Mouse (Mus musculus) embryonic facial prominence, embryonic 10.5 days (tissue): ENCODE measurements around the gene Plcg1. TPM values are rescaled to one million over a fixed set of nuclear protein-coding genes. Genes with fewer than 3 reads are reported as not detected.

ENCODE experiments used
- DNase-seq: peaks from one replicate; pipeline ENCODE4 v3.0.0-alpha.2; 2017; ENCODE audit warnings: low spot score
- H3K27ac ChIP-seq: fragments of 300-500 bp; sonication (generic); replicated peaks from 2 replicates; pipeline ENCODE4 v1.5.1; 2016; ENCODE audit warnings: mild to moderate bottlenecking
- H3K27me3 ChIP-seq: fragments of 300-500 bp; sonication (generic); replicated peaks from 2 replicates; pipeline ENCODE4 v1.6.1; 2016; ENCODE audit warnings: low read depth, mild to moderate bottlenecking; ENCODE audit not compliant: poor library complexity, severe bottlenecking
- H3K36me3 ChIP-seq: fragments of 300-500 bp; sonication (generic); replicated peaks from 2 replicates; pipeline ENCODE4 v1.6.1; 2016; ENCODE audit warnings: mild to moderate bottlenecking, moderate library complexity
- H3K4me1 ChIP-seq: fragments of 300-500 bp; sonication (generic); 2 replicates; pipeline ENCODE4 v1.6.1; 2016
- H3K4me3 ChIP-seq: fragments of 300-500 bp; sonication (generic); 2 replicates; pipeline ENCODE4 v1.5.1; 2016; ENCODE audit warnings: mild to moderate bottlenecking, moderate library complexity
- H3K9me3 ChIP-seq: fragments of 300-500 bp; sonication (generic); 2 replicates; pipeline ENCODE4 v1.6.1; 2016; ENCODE audit warnings: mild to moderate bottlenecking
- whole genome bisulfite sequencing: fragments of 180-500 bp; shearing (Covaris S2); methylation state at CpG from one replicate; pipeline ENCODE4 v1.1.7; 2016; 5-methylcytosine and 5-hydroxymethylcytosine counted together
- polyA plus RNA-seq: library from polyadenylated mRNA; unstranded; fragments of >200 nt; fragmentation: Nextera tagmentation; extraction: Ambion mirVana; gene quantifications from 2 replicates; pipeline ENCODE4 v1.2.1, GENCODE M21; 2016

Gene Plcg1
- polyA plus RNA-seq, 1 experiment from 2014 or later: 81.8 TPM

GRCm38 (mm10) chr2:160789046-160789445 is 57.9 kb downstream of the Plcg1 start:
- H3K9me3 ChIP-seq: no peaks in the 10 kb centered on the region
- no peaks in the 10 kb centered on the region for H3K36me3 ChIP-seq
- no peak overlapping the region for H3K4me3 ChIP-seq
- 86% methylated on average over 1 of the region's 1 CpGs for WGBS
- no peaks in the 10 kb centered on the region for H3K27me3 ChIP-seq
- no peak for DNase-seq
- no peak overlapping the region for H3K27ac ChIP-seq
- H3K4me1 ChIP-seq: no peaks in the 10 kb centered on the region

- no peaks in the 10 kb centered on the region for H3K36me3 ChIP-seq
- H3K27ac ChIP-seq: no peak overlapping the region
- no peaks in the 10 kb centered on the region for H3K4me1 ChIP-seq
- H3K4me3 ChIP-seq: no peak overlapping the region
- no peak for DNase-seq
- no peaks in the 10 kb centered on the region for H3K27me3 ChIP-seq
- no peaks in the 10 kb centered on the region for H3K9me3 ChIP-seq
Measured at GRCm38 (mm10) chr2:160789741-160790140, 58.6 kb downstream of the Plcg1 start.

- no peak overlapping the region for H3K4me3 ChIP-seq
- H3K9me3 ChIP-seq: no peaks in the 10 kb centered on the region
- no peaks in the 10 kb centered on the region for H3K27me3 ChIP-seq
- 86% methylated on average over 2 of the region's 2 CpGs for WGBS
- DNase-seq: no peak
- H3K4me1 ChIP-seq: no peaks in the 10 kb centered on the region
- no peaks in the 10 kb centered on the region for H3K36me3 ChIP-seq
- no peak overlapping the region for H3K27ac ChIP-seq
Measured at GRCm38 (mm10) chr2:160793117-160793516, 62.0 kb downstream of the Plcg1 start.

GRCm38 (mm10) chr2:160796973-160797372 is 65.9 kb downstream of the Plcg1 start:
- DNase-seq: no peak
- 83% methylated on average over 2 of the region's 2 CpGs for WGBS
- Histone ChIP-seq H3K27me3 (no peaks in the 10 kb centered on the region), H3K27ac (no peak overlapping the region), H3K4me1 (no peaks in the 10 kb centered on the region), H3K9me3 (no peaks in the 10 kb centered on the region), H3K36me3 (no peaks in the 10 kb centered on the region), H3K4me3 (no peak overlapping the region)

GRCm38 (mm10) chr2:160798206-160798605 is 67.1 kb downstream of the Plcg1 start:
- H3K9me3 ChIP-seq: no peaks in the 10 kb centered on the region
- DNase-seq: no peak
- H3K36me3 ChIP-seq: no peaks in the 10 kb centered on the region
- H3K27me3 ChIP-seq: no peaks in the 10 kb centered on the region
- WGBS: 85% methylated on average over 1 of the region's 1 CpGs
- no peaks in the 10 kb centered on the region for H3K4me1 ChIP-seq
- no peak overlapping the region for H3K27ac ChIP-seq
- no peak overlapping the region for H3K4me3 ChIP-seq

GRCm38 (mm10) chr2:160800967-160801366 is 69.9 kb downstream of the Plcg1 start:
- Histone ChIP-seq H3K4me1 (peaks cover 4% of the 10 kb centered on the region; the same call in 1 of the 2 replicates), H3K27me3 (no peaks in the 10 kb centered on the region), H3K4me3 (no peak overlapping the region), H3K9me3 (no peaks in the 10 kb centered on the region), H3K27ac (no peak overlapping the region), H3K36me3 (no peaks in the 10 kb centered on the region)
- WGBS: 87% methylated on average over 1 of the region's 1 CpGs
- DNase-seq: no peak

- Histone ChIP-seq H3K4me1 (peaks cover 4% of the 10 kb centered on the region; the same call in 1 of the 2 replicates), H3K4me3 (no peak overlapping the region), H3K27me3 (no peaks in the 10 kb centered on the region), H3K9me3 (no peaks in the 10 kb centered on the region), H3K27ac (no peak overlapping the region), H3K36me3 (no peaks in the 10 kb centered on the region)
- WGBS: 85% methylated on average over 3 of the region's 3 CpGs
- DNase-seq: no peak
Measured at GRCm38 (mm10) chr2:160802326-160802725, 71.2 kb downstream of the Plcg1 start.

- H3K4me3 ChIP-seq: no peak overlapping the region
- H3K27ac ChIP-seq: no peak overlapping the region
- H3K4me1 ChIP-seq: peaks cover 4% of the 10 kb centered on the region; the same call in 1 of the 2 replicates
- no peaks in the 10 kb centered on the region for H3K9me3 ChIP-seq
- WGBS: 68% methylated on average over 4 of the region's 4 CpGs
- no peak for DNase-seq
- no peaks in the 10 kb centered on the region for H3K27me3 ChIP-seq
- H3K36me3 ChIP-seq: no peaks in the 10 kb centered on the region
Measured at GRCm38 (mm10) chr2:160804794-160805527, 73.9 kb downstream of the Plcg1 start.

- DNase-seq: no peak
- Histone ChIP-seq H3K9me3 (no peaks in the 10 kb centered on the region), H3K27me3 (no peaks in the 10 kb centered on the region), H3K36me3 (no peaks in the 10 kb centered on the region), H3K4me3 (no peak overlapping the region), H3K27ac (no peak overlapping the region), H3K4me1 (peaks cover 4% of the 10 kb centered on the region; the same call in 1 of the 2 replicates)
- WGBS: 74% methylated on average over 3 of the region's 3 CpGs
Measured at GRCm38 (mm10) chr2:160806091-160806521, 75.0 kb downstream of the Plcg1 start.

- H3K4me1 ChIP-seq: no peaks in the 10 kb centered on the region
- no peak overlapping the region for H3K27ac ChIP-seq
- DNase-seq: no peak
- H3K27me3 ChIP-seq: no peaks in the 10 kb centered on the region
- H3K9me3 ChIP-seq: no peaks in the 10 kb centered on the region
- H3K4me3 ChIP-seq: no peak overlapping the region
- H3K36me3 ChIP-seq: no peaks in the 10 kb centered on the region
Measured at GRCm38 (mm10) chr2:160810376-160810775, 79.3 kb downstream of the Plcg1 start.

GRCm38 (mm10) chr2:160810802-160811201 is 79.7 kb downstream of the Plcg1 start:
- 90% methylated on average over 1 of the region's 1 CpGs for WGBS
- no peak overlapping the region for H3K27ac ChIP-seq
- H3K4me1 ChIP-seq: no peaks in the 10 kb centered on the region
- no peak for DNase-seq
- no peaks in the 10 kb centered on the region for H3K9me3 ChIP-seq
- H3K4me3 ChIP-seq: no peak overlapping the region
- no peaks in the 10 kb centered on the region for H3K27me3 ChIP-seq
- H3K36me3 ChIP-seq: no peaks in the 10 kb centered on the region
